Mouse (Mus musculus): ENCODE results near the gene Ndufa6.
A peak's percentile ranks its signal among the peaks of the same experiment; 100 is the strongest.

Gene Ndufa6

GRCm38 (mm10) chr15:82340414-82341035 is 13.6 kb downstream of the Ndufa6 start:
- no peak for DNase-seq

- DNase-seq = no peak
Observed at GRCm38 (mm10) chr15:82339634-82340254, 14.4 kb downstream of the Ndufa6 start.

- DNase-seq = no peak
Observed at GRCm38 (mm10) chr15:82339150-82339549, 15.0 kb downstream of the Ndufa6 start.

GRCm38 (mm10) chr15:82338593-82339112 is 15.5 kb downstream of the Ndufa6 start, which contains the start of the genes Naga, Pheta2 and Smdt1:
TSS of gene Naga (minus strand) at chr15:82338925.
TSS of gene Pheta2 (plus strand) at chr15:82338942.
TSS of gene Smdt1 (plus strand) at chr15:82338959.
- DNase-seq = peak; percentile 97

- DNase-seq = no peak
Observed at GRCm38 (mm10) chr15:82337875-82338274, 16.2 kb downstream of the Ndufa6 start.

GRCm38 (mm10) chr15:82336629-82337028 is 17.5 kb downstream of the Ndufa6 start:
- DNase-seq = no peak

- no peak for DNase-seq
Observed at GRCm38 (mm10) chr15:82335194-82335593, 18.9 kb downstream of the Ndufa6 start.

GRCm38 (mm10) chr15:82325382-82325781 is 28.7 kb downstream of the Ndufa6 start:
- DNase-seq = no peak

- DNase-seq = no peak
Observed at GRCm38 (mm10) chr15:82322195-82322594, 31.9 kb downstream of the Ndufa6 start.

GRCm38 (mm10) chr15:82319613-82320012 is 34.5 kb downstream of the Ndufa6 start:
- no peak for DNase-seq

GRCm38 (mm10) chr15:82317839-82318238 is 36.3 kb downstream of the Ndufa6 start:
- DNase-seq = peak; percentile 45

- no peak for DNase-seq
Observed at GRCm38 (mm10) chr15:82308416-82308815, 45.7 kb downstream of the Ndufa6 start.

- DNase-seq = peak; percentile 11
Observed at GRCm38 (mm10) chr15:82307107-82307506, 47.0 kb downstream of the Ndufa6 start.

Data from lung, postnatal 36 days (tissue).